Mouse (Mus musculus): ENCODE results near the gene Cypt14.
"Not testable (repeated sequence)": the region's sequence is repeated elsewhere in the genome, so short reads cannot be mapped to it uniquely, and the experiment has no call there.

Gene Cypt14

DNA sequence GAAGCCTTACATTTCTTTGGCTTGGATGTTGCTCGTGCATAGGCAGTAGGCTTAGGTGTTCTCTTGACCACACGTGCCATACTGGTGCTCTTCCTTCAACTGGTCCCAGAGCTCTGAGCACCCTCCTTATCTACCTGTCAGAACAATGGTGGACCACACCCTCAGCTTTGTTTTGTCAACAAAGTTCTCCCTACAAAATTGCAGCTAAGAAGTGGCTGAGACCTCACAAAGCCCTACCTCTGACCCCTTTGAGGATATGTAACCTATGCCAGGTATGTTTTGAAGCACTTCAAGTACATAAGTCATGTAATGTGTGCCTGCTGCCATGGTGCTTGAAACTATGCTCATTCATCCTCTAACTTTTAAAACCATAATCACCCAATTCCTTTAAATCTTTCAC lies at the start of gene Cypt14:
TSS of gene Cypt14 (minus strand) at position 101 of the 400 bp plus-strand sequence.
- DNase-seq (ENCODE audit: low spot score in 2 of 2), result not testable (repeated sequence)
